Mouse (Mus musculus) E14TG2a.4 (cell line): ENCODE data around the gene Rgs3.

ENCODE experiments used
- CTCF ChIP-seq: conservative IDR thresholded peaks from 2 replicates; pipeline ENCODE4 v1.5.1; 2014; ENCODE audit warnings: low read length
- NANOG ChIP-seq: IDR thresholded peaks from 2 replicates; pipeline ENCODE4 v1.6.1; 2014; ENCODE audit warnings: borderline replicate concordance, low read length, mixed read lengths
- POU5F1 ChIP-seq: IDR thresholded peaks from 2 replicates; pipeline ENCODE4 v1.6.1; 2014; ENCODE audit warnings: low read length, borderline replicate concordance

- TF ChIP-seq CTCF = no peak
- TF ChIP-seq NANOG = no peak
- TF ChIP-seq POU5F1 = no peak
Measured at GRCm38 (mm10) chr4:62559797-62560329, at the start of gene Rgs3.
